Mouse (Mus musculus) lung, postnatal 0 days (tissue): ENCODE results near the gene Col9a1. TPM values are rescaled to one million over a fixed set of nuclear protein-coding genes. Genes with fewer than 3 reads are reported as not detected.

ENCODE experiments used
- ATAC-seq: fragments of 200-750 bp; cut with Nextera tagmentation; 2 replicates; pipeline ENCODE4 v1.8.0; 2017; ENCODE audit warnings: moderate library complexity
- DNase-seq: peaks from one replicate; pipeline ENCODE4 v3.0.0-alpha.2; 2016; ENCODE audit warnings: low spot score
- H3K27ac ChIP-seq: fragments of 300-500 bp; sonication (generic); 2 replicates; pipeline ENCODE4 v1.5.1; 2014; ENCODE audit warnings: antibody characterized with exemption, mild to moderate bottlenecking, low read length, mixed read lengths
- H3K27me3 ChIP-seq: fragments of 300-500 bp; sonication (generic); replicated peaks from 2 replicates; pipeline ENCODE4 v1.6.1; 2014; ENCODE audit warnings: low read length, mixed read lengths; ENCODE audit not compliant: insufficient read depth
- H3K36me3 ChIP-seq: fragments of 300-500 bp; sonication (generic); 2 replicates; pipeline ENCODE4 v1.6.1; 2014; ENCODE audit warnings: low read length, mixed read lengths; ENCODE audit not compliant: insufficient read depth
- H3K4me1 ChIP-seq: fragments of 300-500 bp; sonication (generic); 2 replicates; pipeline ENCODE4 v1.6.1; 2014; ENCODE audit warnings: antibody characterized with exemption, low read depth, low read length, mixed read lengths; ENCODE audit not compliant: insufficient read depth
- H3K4me2 ChIP-seq: fragments of 300-500 bp; sonication (generic); replicated peaks from 2 replicates; pipeline ENCODE4 v1.6.1; 2014; ENCODE audit warnings: low read depth, mild to moderate bottlenecking, low read length, moderate library complexity, mixed read lengths
- H3K4me3 ChIP-seq: fragments of 300-500 bp; sonication (generic); 2 replicates; pipeline ENCODE4 v1.5.1; 2014; ENCODE audit warnings: low read depth, low read length
- H3K9ac ChIP-seq: fragments of 300-500 bp; sonication (generic); replicated peaks from 2 replicates; pipeline ENCODE4 v1.6.1; 2014; ENCODE audit warnings: low read depth, mild to moderate bottlenecking
- H3K9me3 ChIP-seq: fragments of 300-500 bp; sonication (generic); 2 replicates; pipeline ENCODE4 v1.6.1; 2016; ENCODE audit warnings: low read length, mixed read lengths
- CTCF ChIP-seq: IDR thresholded peaks from 2 replicates; pipeline ENCODE4 v1.5.1; 2016; ENCODE audit warnings: antibody characterized with exemption, mild to moderate bottlenecking
- EP300 ChIP-seq: IDR thresholded peaks from 2 replicates; pipeline ENCODE4 v1.6.1; 2016; ENCODE audit warnings: antibody characterized with exemption, mild to moderate bottlenecking, control low read depth
- WGBS: fragments of 180-500 bp; shearing (Covaris S2); extraction: QIAGEN DNeasy Blood & Tissue Kit; methylation state at CpG from one replicate; pipeline ENCODE4 v1.1.7; 2014; 5-methylcytosine and 5-hydroxymethylcytosine counted together
- polyA plus RNA-seq: library from polyadenylated mRNA; unstranded; fragments of >200 nt; fragmentation: Nextera tagmentation; extraction: Ambion mirVana; gene quantifications from 2 replicates; pipeline ENCODE4 v1.2.1, GENCODE M21; 2015

The Col9a1 gene
- polyA plus RNA-seq, 1 experiment from 2014 or later: 0.27 TPM

DNA sequence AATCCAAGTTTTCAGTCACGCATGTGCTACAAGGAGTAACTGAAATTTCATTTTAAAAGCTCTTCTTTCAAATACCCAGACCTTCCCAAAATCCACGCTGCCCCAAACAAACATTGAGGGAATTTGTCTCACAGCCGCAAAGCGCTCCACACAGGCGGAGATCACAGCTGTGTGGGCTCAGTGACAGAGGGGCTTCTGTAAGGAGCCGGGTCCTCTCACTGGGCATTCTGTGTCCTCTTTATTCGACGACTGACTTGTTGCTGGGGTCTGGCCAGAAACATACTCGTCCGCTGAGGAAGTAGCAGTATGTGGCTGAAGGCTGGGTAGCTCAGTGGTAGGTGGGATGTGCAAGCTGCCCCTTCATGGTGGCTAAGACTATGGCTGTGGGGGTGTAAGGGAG is 67.5 kb downstream of the Col9a1 start:
- DNase-seq: no peak
- Histone ChIP-seq H3K9me3 (no peaks in the 10 kb centered on the region), H3K27ac (no peak overlapping the region), H3K27me3 (no peaks in the 10 kb centered on the region), H3K4me2 (no peak overlapping the region), H3K4me3 (no peak overlapping the region), H3K36me3 (no peaks in the 10 kb centered on the region), H3K9ac (no peak overlapping the region), H3K4me1 (no peaks in the 10 kb centered on the region)
- ATAC-seq: no peak
- TF ChIP-seq CTCF: no peak
- no peak for TF ChIP-seq EP300
- WGBS: 73% methylated on average over 10 of the region's 10 CpGs

- H3K9ac ChIP-seq: no peak overlapping the region
- H3K9me3 ChIP-seq: no peaks in the 10 kb centered on the region
- H3K36me3 ChIP-seq: no peaks in the 10 kb centered on the region
- H3K4me3 ChIP-seq: no peak overlapping the region
- H3K4me1 ChIP-seq: no peaks in the 10 kb centered on the region
- ATAC-seq (no peak), DNase-seq (no peak)
- whole genome bisulfite sequencing: 76% methylated on average over 13 of the region's 13 CpGs
- TF ChIP-seq CTCF: no peak
- TF ChIP-seq EP300: no peak
- no peak overlapping the region for H3K27ac ChIP-seq
- no peaks in the 10 kb centered on the region for H3K27me3 ChIP-seq
- no peak overlapping the region for H3K4me2 ChIP-seq
Observed at GRCm38 (mm10) chr1:24245700-24246375, 68.4 kb downstream of the Col9a1 start.

- Histone ChIP-seq H3K36me3 (no peaks in the 10 kb centered on the region), H3K9me3 (no peaks in the 10 kb centered on the region)
- 56% methylated on average over 10 of the region's 10 CpGs for WGBS
Observed at GRCm38 (mm10) chr1:24248294-24249104, 71.1 kb downstream of the Col9a1 start.

GRCm38 (mm10) chr1:24249105-24249664 is 71.8 kb downstream of the Col9a1 start:
- no peak overlapping the region for H3K27ac ChIP-seq
- ATAC-seq (no peak), DNase-seq (peak; percentile 79)
- H3K27me3 ChIP-seq: no peaks in the 10 kb centered on the region
- WGBS: 45% methylated on average over 3 of the region's 3 CpGs
- TF ChIP-seq EP300: no peak
- TF ChIP-seq CTCF: peak; percentile 92
- H3K9me3 ChIP-seq: no peaks in the 10 kb centered on the region
- H3K9ac ChIP-seq: no peak overlapping the region
- no peak overlapping the region for H3K4me2 ChIP-seq
- no peaks in the 10 kb centered on the region for H3K36me3 ChIP-seq
- no peaks in the 10 kb centered on the region for H3K4me1 ChIP-seq
- H3K4me3 ChIP-seq: no peak overlapping the region

More at GRCm38 (mm10) chr1:24248294-24249104, 71.1 kb downstream of the Col9a1 start:
- Histone ChIP-seq H3K4me3 (no peak overlapping the region), H3K27ac (no peak overlapping the region), H3K9ac (no peak overlapping the region), H3K4me1 (no peaks in the 10 kb centered on the region), H3K27me3 (no peaks in the 10 kb centered on the region), H3K4me2 (no peak overlapping the region)
- no peak for ATAC-seq
- DNase-seq: no peak
- TF ChIP-seq EP300 (no peak), CTCF (no peak)

DNA sequence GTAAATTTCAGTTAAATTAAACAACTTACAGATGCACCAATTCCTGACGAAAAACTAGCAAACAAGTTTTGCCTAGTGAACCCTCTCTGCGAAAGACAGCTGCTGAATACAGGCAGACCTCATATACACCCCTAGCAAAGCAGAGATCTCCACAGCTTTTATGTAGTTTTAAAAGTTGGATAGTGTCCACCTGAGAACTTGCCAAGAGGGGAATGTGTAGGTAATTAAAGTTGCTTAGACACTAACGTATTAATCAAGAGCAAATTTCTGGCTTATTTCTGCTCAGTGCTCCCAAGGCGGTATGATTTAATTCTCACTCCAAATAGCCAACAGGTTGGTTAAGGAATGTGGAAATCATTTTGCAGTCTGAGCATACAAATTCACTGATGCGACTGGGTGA is 80.6 kb downstream of the Col9a1 start:
- no peak overlapping the region for H3K4me2 ChIP-seq
- H3K36me3 ChIP-seq: no peaks in the 10 kb centered on the region
- H3K4me3 ChIP-seq: no peak overlapping the region
- TF ChIP-seq EP300 (no peak), CTCF (no peak)
- no peaks in the 10 kb centered on the region for H3K4me1 ChIP-seq
- no peaks in the 10 kb centered on the region for H3K9me3 ChIP-seq
- 73% methylated on average over 5 of the region's 5 CpGs for WGBS
- no peak overlapping the region for H3K27ac ChIP-seq
- H3K27me3 ChIP-seq: no peaks in the 10 kb centered on the region
- no peak overlapping the region for H3K9ac ChIP-seq
- ATAC-seq (no peak), DNase-seq (no peak)

- H3K4me2 ChIP-seq: no peak overlapping the region
- 79% methylated on average over 6 of the region's 6 CpGs for WGBS
- DNase-seq (no peak), ATAC-seq (no peak)
- no peaks in the 10 kb centered on the region for H3K36me3 ChIP-seq
- no peaks in the 10 kb centered on the region for H3K4me1 ChIP-seq
- no peak overlapping the region for H3K4me3 ChIP-seq
- no peak overlapping the region for H3K27ac ChIP-seq
- TF ChIP-seq CTCF (no peak), EP300 (no peak)
- no peak overlapping the region for H3K9ac ChIP-seq
- H3K9me3 ChIP-seq: no peaks in the 10 kb centered on the region
- no peaks in the 10 kb centered on the region for H3K27me3 ChIP-seq
Observed at GRCm38 (mm10) chr1:24259419-24259818, 82.0 kb downstream of the Col9a1 start.
